Mouse (Mus musculus) lung, postnatal 0 days (tissue): ENCODE measurements around the gene Celf2. TPM values are rescaled to one million over a fixed set of nuclear protein-coding genes. Genes with fewer than 3 reads are reported as not detected.

Source experiments
- ATAC-seq: fragments of 200-750 bp; cut with Nextera tagmentation; 2 replicates; pipeline ENCODE4 v1.8.0; 2017; ENCODE audit warnings: moderate library complexity
- DNase-seq: peaks from one replicate; pipeline ENCODE4 v3.0.0-alpha.2; 2016; ENCODE audit warnings: low spot score
- H3K27ac ChIP-seq: fragments of 300-500 bp; sonication (generic); 2 replicates; pipeline ENCODE4 v1.5.1; 2014; ENCODE audit warnings: antibody characterized with exemption, mild to moderate bottlenecking, low read length, mixed read lengths
- H3K27me3 ChIP-seq: fragments of 300-500 bp; sonication (generic); replicated peaks from 2 replicates; pipeline ENCODE4 v1.6.1; 2014; ENCODE audit warnings: low read length, mixed read lengths; ENCODE audit not compliant: insufficient read depth
- H3K36me3 ChIP-seq: fragments of 300-500 bp; sonication (generic); 2 replicates; pipeline ENCODE4 v1.6.1; 2014; ENCODE audit warnings: low read length, mixed read lengths; ENCODE audit not compliant: insufficient read depth
- H3K4me1 ChIP-seq: fragments of 300-500 bp; sonication (generic); 2 replicates; pipeline ENCODE4 v1.6.1; 2014; ENCODE audit warnings: antibody characterized with exemption, low read depth, low read length, mixed read lengths; ENCODE audit not compliant: insufficient read depth
- H3K4me2 ChIP-seq: fragments of 300-500 bp; sonication (generic); replicated peaks from 2 replicates; pipeline ENCODE4 v1.6.1; 2014; ENCODE audit warnings: low read depth, mild to moderate bottlenecking, low read length, moderate library complexity, mixed read lengths
- H3K4me3 ChIP-seq: fragments of 300-500 bp; sonication (generic); 2 replicates; pipeline ENCODE4 v1.5.1; 2014; ENCODE audit warnings: low read depth, low read length
- H3K9ac ChIP-seq: fragments of 300-500 bp; sonication (generic); replicated peaks from 2 replicates; pipeline ENCODE4 v1.6.1; 2014; ENCODE audit warnings: low read depth, mild to moderate bottlenecking
- H3K9me3 ChIP-seq: fragments of 300-500 bp; sonication (generic); 2 replicates; pipeline ENCODE4 v1.6.1; 2016; ENCODE audit warnings: low read length, mixed read lengths
- CTCF ChIP-seq: IDR thresholded peaks from 2 replicates; pipeline ENCODE4 v1.5.1; 2016; ENCODE audit warnings: antibody characterized with exemption, mild to moderate bottlenecking
- EP300 ChIP-seq: IDR thresholded peaks from 2 replicates; pipeline ENCODE4 v1.6.1; 2016; ENCODE audit warnings: antibody characterized with exemption, mild to moderate bottlenecking, control low read depth
- WGBS: fragments of 180-500 bp; shearing (Covaris S2); extraction: QIAGEN DNeasy Blood & Tissue Kit; methylation state at CpG from one replicate; pipeline ENCODE4 v1.1.7; 2014; 5-methylcytosine and 5-hydroxymethylcytosine counted together
- polyA plus RNA-seq: library from polyadenylated mRNA; unstranded; fragments of >200 nt; fragmentation: Nextera tagmentation; extraction: Ambion mirVana; gene quantifications from 2 replicates; pipeline ENCODE4 v1.2.1, GENCODE M21; 2015

Gene Celf2
- polyA plus RNA-seq, 1 experiment from 2014 or later = 49.6 TPM

DNA sequence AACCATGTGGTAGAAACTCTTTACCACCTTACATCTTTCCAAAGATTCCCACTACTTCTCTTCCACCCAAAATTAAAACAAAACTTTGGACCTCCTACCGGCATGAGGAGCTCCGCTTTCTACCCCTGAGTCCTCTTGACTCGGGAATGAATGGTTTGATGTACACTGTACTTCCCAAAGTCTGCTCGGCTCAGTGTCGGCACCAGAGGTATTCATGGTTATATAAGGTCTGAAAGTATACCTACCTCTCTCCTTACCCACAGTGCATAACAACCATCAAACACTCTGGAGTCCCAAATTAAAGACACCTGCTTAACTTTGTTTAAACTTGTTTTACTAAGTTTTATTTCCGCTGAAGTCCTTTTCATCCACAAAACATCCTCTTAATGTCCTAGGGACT is 679.3 kb downstream of the Celf2 start:
- Histone ChIP-seq H3K4me1 (no peaks in the 10 kb centered on the region), H3K27me3 (no peaks in the 10 kb centered on the region), H3K27ac (no peak overlapping the region), H3K4me3 (no peak overlapping the region), H3K36me3 (no peaks in the 10 kb centered on the region), H3K9ac (no peak overlapping the region), H3K4me2 (no peak overlapping the region), H3K9me3 (no peaks in the 10 kb centered on the region)
- DNase-seq = no peak
- TF ChIP-seq CTCF (no peak), EP300 (no peak)
- 88% methylated on average over 6 of the region's 6 CpGs for WGBS
- ATAC-seq = no peak

DNA sequence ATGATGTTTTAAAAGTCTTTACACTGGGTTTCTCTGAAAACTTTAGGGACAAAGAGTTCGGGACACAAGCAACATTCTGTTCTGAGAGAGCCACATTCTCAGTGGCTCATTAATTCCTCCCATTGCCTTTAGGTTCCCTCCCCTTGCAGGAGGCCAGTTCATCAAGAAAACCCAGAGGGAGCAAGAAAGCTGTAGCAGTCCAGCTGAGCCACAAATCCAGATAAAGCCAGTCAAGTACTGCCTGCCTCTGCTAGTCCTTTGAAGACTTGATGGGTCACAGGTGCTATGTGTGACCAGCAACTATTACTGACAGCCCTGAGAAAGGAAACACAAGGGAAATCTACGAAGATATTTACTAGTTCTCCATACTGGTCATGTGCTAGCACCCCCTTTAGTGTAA is 681.8 kb downstream of the Celf2 start:
- no peaks in the 10 kb centered on the region for H3K9me3 ChIP-seq
- DNase-seq (no peak), ATAC-seq (no peak)
- 58% methylated on average over 2 of the region's 2 CpGs for WGBS
- no peaks in the 10 kb centered on the region for H3K4me1 ChIP-seq
- no peak overlapping the region for H3K27ac ChIP-seq
- TF ChIP-seq EP300 (no peak), CTCF (no peak)
- H3K9ac ChIP-seq = no peak overlapping the region
- no peak overlapping the region for H3K4me2 ChIP-seq
- H3K27me3 ChIP-seq = no peaks in the 10 kb centered on the region
- no peak overlapping the region for H3K4me3 ChIP-seq
- no peaks in the 10 kb centered on the region for H3K36me3 ChIP-seq

DNA sequence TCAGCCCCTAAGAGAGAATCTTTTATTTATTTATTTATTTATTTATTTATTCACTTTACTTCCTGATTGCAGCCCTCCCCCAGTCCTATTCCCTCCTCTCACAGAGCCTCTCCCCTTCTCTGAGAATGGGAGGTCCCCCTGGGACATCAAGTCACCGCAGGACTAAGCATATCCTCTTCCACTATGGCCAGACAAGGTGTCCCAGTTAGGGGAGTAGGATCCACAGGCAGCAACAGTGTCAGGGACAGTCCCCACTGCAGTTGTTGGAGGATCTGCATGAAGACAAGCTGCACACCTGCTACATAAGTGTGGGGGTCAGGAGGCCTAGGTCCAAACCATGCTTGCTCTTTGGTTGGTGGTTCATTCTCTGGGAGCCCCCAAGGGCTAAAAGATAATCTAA is 686.3 kb downstream of the Celf2 start:
- H3K27me3 ChIP-seq = no peaks in the 10 kb centered on the region
- TF ChIP-seq CTCF (no peak), EP300 (no peak)
- no peaks in the 10 kb centered on the region for H3K9me3 ChIP-seq
- WGBS = 80% methylated on average over 1 of the region's 1 CpGs
- no peaks in the 10 kb centered on the region for H3K36me3 ChIP-seq
- H3K27ac ChIP-seq = no peak overlapping the region
- no peak overlapping the region for H3K9ac ChIP-seq
- no peaks in the 10 kb centered on the region for H3K4me1 ChIP-seq
- H3K4me2 ChIP-seq = no peak overlapping the region
- no peak overlapping the region for H3K4me3 ChIP-seq
- no peak for DNase-seq
- no peak for ATAC-seq

DNA sequence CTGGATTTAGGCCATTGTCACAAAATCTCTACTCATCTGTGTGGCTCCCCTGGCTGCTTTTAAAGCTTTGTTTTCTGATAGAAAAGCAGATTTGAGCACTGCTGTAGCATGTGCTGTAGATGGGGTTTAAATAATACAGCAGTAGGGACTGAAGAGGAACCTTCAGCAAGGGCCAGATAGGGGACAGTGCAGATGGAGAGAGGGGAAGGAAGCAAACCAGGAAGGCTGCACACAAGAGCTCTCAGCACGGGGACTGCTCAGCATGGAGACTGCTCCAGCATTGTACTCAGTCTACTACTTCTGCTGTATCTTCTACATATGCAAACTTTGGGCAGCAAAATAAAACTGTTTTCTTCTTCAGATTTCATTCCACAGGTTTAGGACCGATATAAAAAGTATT is 687.8 kb downstream of the Celf2 start:
- no peak for DNase-seq
- H3K9me3 ChIP-seq = no peaks in the 10 kb centered on the region
- no peak overlapping the region for H3K27ac ChIP-seq
- no peaks in the 10 kb centered on the region for H3K36me3 ChIP-seq
- TF ChIP-seq EP300 (no peak), CTCF (no peak)
- no peaks in the 10 kb centered on the region for H3K4me1 ChIP-seq
- H3K4me3 ChIP-seq = no peak overlapping the region
- WGBS = 72% methylated on average over 2 of the region's 2 CpGs
- H3K9ac ChIP-seq = no peak overlapping the region
- no peak overlapping the region for H3K4me2 ChIP-seq
- no peak for ATAC-seq
- H3K27me3 ChIP-seq = no peaks in the 10 kb centered on the region

DNA sequence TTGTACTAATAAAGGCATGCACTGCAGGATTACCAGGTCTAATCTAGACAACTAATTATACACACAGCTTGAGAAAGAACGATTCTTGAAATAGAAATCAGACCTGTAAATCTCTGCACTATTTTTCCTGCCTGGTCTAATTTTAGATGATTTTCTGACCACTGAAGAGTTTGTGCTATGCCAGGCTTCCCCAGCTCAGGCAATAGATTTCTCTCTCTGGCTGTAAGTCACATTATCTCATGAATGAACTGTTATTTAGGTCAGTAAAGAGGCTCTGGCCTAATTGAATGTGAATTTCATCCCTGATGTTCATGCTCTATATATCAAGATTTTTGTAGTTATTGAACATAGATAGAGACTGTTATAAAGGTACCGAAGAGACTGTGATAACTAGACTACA is 694.1 kb downstream of the Celf2 start:
- 77% methylated on average over 2 of the region's 2 CpGs for WGBS
- no peak for TF ChIP-seq EP300
- TF ChIP-seq CTCF = no peak
- no peak for ATAC-seq

DNA sequence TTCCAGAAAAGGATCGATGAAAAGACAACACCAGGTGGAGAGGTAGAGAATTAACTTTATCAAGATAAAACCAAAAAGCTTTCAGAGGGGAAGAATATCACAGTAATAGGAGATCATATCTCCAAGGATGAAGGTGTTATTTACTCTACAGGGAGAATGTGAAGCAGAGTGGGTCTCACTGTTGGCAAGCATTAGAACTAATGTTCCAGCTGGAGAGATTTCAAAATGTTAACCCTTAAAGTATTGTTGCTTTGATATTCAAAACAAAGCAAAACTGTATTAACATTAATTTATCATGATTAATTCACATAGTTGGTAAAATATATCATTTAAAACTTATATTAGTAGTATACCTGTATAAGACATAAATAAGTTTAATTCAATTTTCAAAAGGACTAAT is 700.6 kb downstream of the Celf2 start:
- Histone ChIP-seq H3K4me1 (no peaks in the 10 kb centered on the region), H3K9ac (no peak overlapping the region), H3K9me3 (no peaks in the 10 kb centered on the region), H3K27me3 (no peaks in the 10 kb centered on the region), H3K36me3 (no peaks in the 10 kb centered on the region), H3K4me3 (no peak overlapping the region), H3K4me2 (no peak overlapping the region), H3K27ac (no peak overlapping the region)
- WGBS = 56% methylated on average over 1 of the region's 1 CpGs
- TF ChIP-seq EP300 (no peak), CTCF (no peak)
- no peak for DNase-seq
- no peak for ATAC-seq

More for the DNA sequence above, 694.1 kb downstream of the Celf2 start:
- DNase-seq = no peak
- no peaks in the 10 kb centered on the region for H3K4me1 ChIP-seq
- no peak overlapping the region for H3K4me3 ChIP-seq
- H3K27ac ChIP-seq = no peak overlapping the region
- no peak overlapping the region for H3K4me2 ChIP-seq
- no peak overlapping the region for H3K9ac ChIP-seq
- no peaks in the 10 kb centered on the region for H3K36me3 ChIP-seq
- H3K27me3 ChIP-seq = no peaks in the 10 kb centered on the region
- H3K9me3 ChIP-seq = no peaks in the 10 kb centered on the region

DNA sequence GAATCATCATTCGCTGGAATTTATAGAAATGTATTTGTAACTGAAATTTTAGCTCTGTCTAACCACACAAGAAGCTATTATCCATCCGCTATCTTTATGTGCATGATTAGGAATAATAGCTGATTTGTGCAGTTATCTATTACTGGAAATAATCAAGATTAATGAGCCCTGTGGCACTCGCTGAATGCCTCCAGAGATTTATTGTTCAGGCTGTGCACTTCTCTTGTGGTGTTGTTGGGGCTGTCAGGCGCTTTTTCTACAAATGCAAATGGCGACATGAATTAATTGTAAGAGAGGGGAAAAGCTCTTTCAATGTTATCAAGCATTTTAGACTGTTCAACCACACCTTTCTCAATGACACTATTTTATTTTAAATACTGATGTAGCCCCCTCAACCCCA is 712.6 kb downstream of the Celf2 start:
- Histone ChIP-seq H3K9ac (no peak overlapping the region), H3K4me1 (peaks cover 5% of the 10 kb centered on the region; the same call in 1 of the 2 replicates), H3K4me3 (no peak overlapping the region), H3K27me3 (no peaks in the 10 kb centered on the region), H3K36me3 (no peaks in the 10 kb centered on the region), H3K27ac (no peak overlapping the region), H3K9me3 (no peaks in the 10 kb centered on the region), H3K4me2 (no peak overlapping the region)
- no peak for ATAC-seq
- TF ChIP-seq CTCF = no peak
- TF ChIP-seq EP300 = no peak
- 85% methylated on average over 5 of the region's 5 CpGs for WGBS
- DNase-seq = no peak
